Mouse (Mus musculus) neural tube, embryonic 12.5 days (tissue): ENCODE results near the gene Gm11146. TPM values are rescaled to one million over a fixed set of nuclear protein-coding genes. Genes with fewer than 3 reads are reported as not detected.

ENCODE experiments used
- ATAC-seq: fragments of 200-750 bp; cut with Nextera tagmentation; 2 replicates; pipeline ENCODE4 v1.8.0; 2017; ENCODE audit warnings: low read depth, mild to moderate bottlenecking, moderate TSS enrichment, moderate library complexity; ENCODE audit not compliant: low FRiP score
- H3K27ac ChIP-seq: fragments of 300-500 bp; sonication (generic); 2 replicates; pipeline ENCODE4 v1.5.1; 2016
- H3K27me3 ChIP-seq: fragments of 300-500 bp; sonication (generic); replicated peaks from 2 replicates; pipeline ENCODE4 v1.6.1; 2016; ENCODE audit warnings: mild to moderate bottlenecking
- H3K36me3 ChIP-seq: fragments of 300-500 bp; sonication (generic); 2 replicates; pipeline ENCODE4 v1.6.1; 2016; ENCODE audit warnings: mild to moderate bottlenecking
- H3K4me1 ChIP-seq: fragments of 300-500 bp; sonication (generic); 2 replicates; pipeline ENCODE4 v1.6.1; 2016
- H3K4me2 ChIP-seq: fragments of 300-500 bp; sonication (generic); replicated peaks from 2 replicates; pipeline ENCODE4 v1.6.1; 2016; ENCODE audit warnings: mild to moderate bottlenecking
- H3K4me3 ChIP-seq: fragments of 300-500 bp; sonication (generic); 2 replicates; pipeline ENCODE4 v1.5.1; 2016
- H3K9ac ChIP-seq: fragments of 300-500 bp; sonication (generic); 2 replicates; pipeline ENCODE4 v1.6.1; 2016; ENCODE audit warnings: mild to moderate bottlenecking
- H3K9me3 ChIP-seq: fragments of 300-500 bp; sonication (generic); 2 replicates; pipeline ENCODE4 v1.6.1; 2016; ENCODE audit warnings: mild to moderate bottlenecking
- WGBS: fragments of 180-500 bp; shearing (Covaris S2); methylation state at CpG from one replicate; pipeline ENCODE4 v1.1.7; 2016; 5-methylcytosine and 5-hydroxymethylcytosine counted together
- polyA plus RNA-seq: library from polyadenylated mRNA; unstranded; fragments of >200 nt; fragmentation: Nextera tagmentation; extraction: Ambion mirVana; gene quantifications from 2 replicates; pipeline ENCODE4 v1.2.1, GENCODE M21; 2016

Gene Gm11146
- polyA plus RNA-seq, 1 experiment from 2014 or later = not detected

DNA sequence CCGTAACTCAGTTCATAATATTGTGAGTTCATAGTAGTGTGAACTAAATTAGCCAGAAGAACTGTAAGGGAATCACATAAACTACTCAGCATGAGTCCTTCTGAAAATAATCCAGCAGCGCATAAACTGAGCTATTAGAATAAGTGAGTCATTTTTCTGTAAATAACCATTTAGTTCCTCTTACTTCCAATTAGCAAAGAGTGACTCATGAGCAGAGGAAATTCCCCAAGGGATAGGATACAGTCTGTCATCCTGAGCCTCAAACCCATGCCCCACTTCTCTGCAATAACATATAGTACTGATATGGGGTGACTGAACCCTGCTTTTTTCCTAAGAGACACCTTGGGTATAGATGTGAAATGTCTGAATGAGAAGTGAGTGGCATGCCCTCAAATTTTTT is 687 bp upstream of the Gm11146 start:
- ATAC-seq = no peak
- Histone ChIP-seq H3K9ac (no peak overlapping the region), H3K36me3 (peaks cover 11% of the 10 kb centered on the region; the same call in 1 of the 2 replicates), H3K9me3 (no peaks in the 10 kb centered on the region), H3K4me3 (no peak overlapping the region), H3K27me3 (no peaks in the 10 kb centered on the region), H3K4me2 (no peak overlapping the region), H3K4me1 (no peaks in the 10 kb centered on the region; the same call in 1 of the 2 replicates), H3K27ac (no peak overlapping the region)
- WGBS = 75% methylated on average over 2 of the region's 2 CpGs

DNA sequence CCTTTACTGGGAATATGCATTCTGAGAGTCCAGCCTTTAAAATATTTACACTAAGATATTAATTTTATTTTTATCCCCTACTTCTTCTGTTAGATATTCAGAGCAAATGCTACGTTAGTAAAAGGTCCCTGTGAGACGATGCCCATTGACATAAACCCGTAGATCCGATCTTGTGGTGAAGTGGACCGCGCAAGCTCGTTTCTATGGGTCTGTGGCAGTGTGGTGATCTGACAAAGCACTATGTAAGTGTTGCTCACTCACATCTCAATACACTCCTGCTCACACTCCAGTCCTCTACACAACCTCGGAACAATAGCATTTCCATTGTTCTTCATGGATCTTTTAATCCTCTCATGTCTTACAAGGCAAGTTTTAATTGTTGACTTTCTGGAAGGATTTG is 3.1 kb downstream of the Gm11146 start:
- no peak for ATAC-seq
- WGBS = 87% methylated on average over 8 of the region's 8 CpGs
- no peak overlapping the region for H3K4me2 ChIP-seq

DNA sequence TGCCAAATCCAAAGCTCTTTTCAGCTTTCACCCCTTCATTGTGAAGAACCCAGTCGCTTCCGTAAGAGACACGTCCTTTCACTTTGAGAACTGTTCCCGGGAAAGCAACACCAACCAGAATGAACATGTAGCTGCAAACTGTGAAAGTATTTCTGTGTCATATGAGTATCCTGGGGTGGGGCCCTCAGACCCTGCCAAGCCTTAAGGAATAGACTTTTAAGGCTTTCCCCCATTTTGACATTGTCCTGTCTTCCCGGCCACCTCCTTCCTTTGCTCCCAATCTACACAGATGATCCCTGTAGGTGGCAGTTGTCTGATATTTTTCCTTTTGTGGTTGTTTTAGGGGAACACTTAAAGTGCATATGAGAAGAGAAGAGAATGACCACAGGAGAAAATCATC is 5.3 kb downstream of the Gm11146 start:
- H3K27ac ChIP-seq = no peak overlapping the region
- 84% methylated on average over 5 of the region's 5 CpGs for WGBS
- H3K4me1 ChIP-seq = peaks cover 7% of the 10 kb centered on the region
- H3K27me3 ChIP-seq = no peaks in the 10 kb centered on the region
- peaks cover 7% of the 10 kb centered on the region; the same call in 1 of the 2 replicates for H3K36me3 ChIP-seq
- no peak overlapping the region for H3K9ac ChIP-seq
- no peak for ATAC-seq
- no peaks in the 10 kb centered on the region for H3K9me3 ChIP-seq
- peak overlapping the region; percentile 22; the same call in 1 of the 2 replicates for H3K4me2 ChIP-seq
- no peak overlapping the region for H3K4me3 ChIP-seq

More for the DNA sequence above, 3.1 kb downstream of the Gm11146 start:
- no peaks in the 10 kb centered on the region for H3K27me3 ChIP-seq
- no peak overlapping the region for H3K9ac ChIP-seq
- H3K27ac ChIP-seq = no peak overlapping the region
- no peak overlapping the region for H3K4me3 ChIP-seq
- H3K36me3 ChIP-seq = peaks cover 7% of the 10 kb centered on the region; the same call in 1 of the 2 replicates
- no peaks in the 10 kb centered on the region for H3K9me3 ChIP-seq
- peaks cover 3% of the 10 kb centered on the region; the same call in 1 of the 2 replicates for H3K4me1 ChIP-seq

DNA sequence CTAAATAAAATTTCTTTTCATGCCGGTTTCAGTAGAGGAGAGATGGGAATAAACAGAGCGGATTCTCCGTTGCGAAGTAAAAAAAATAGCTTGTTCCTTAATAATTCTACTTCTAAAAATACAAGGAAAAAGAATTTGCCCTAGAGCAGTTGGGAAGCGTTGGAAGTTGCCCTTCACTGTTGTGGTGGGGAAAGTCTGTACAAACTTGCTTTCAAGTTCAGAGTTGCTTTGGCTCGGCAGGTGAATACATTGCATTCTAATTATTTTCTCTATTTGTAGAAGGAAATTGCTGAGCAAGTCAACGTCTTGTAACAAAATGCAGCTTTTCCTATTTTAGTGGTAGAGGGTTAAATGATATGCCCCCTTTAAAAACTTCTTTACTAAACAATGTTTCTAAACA is 6.2 kb downstream of the Gm11146 start:
- Histone ChIP-seq H3K36me3 (peaks cover 7% of the 10 kb centered on the region; the same call in 1 of the 2 replicates), H3K4me1 (peaks cover 7% of the 10 kb centered on the region), H3K27me3 (no peaks in the 10 kb centered on the region), H3K9ac (no peak overlapping the region), H3K9me3 (no peaks in the 10 kb centered on the region), H3K27ac (no peak overlapping the region), H3K4me3 (no peak overlapping the region), H3K4me2 (peak overlapping the region; percentile 27; the same call in 1 of the 2 replicates)
- 86% methylated on average over 7 of the region's 7 CpGs for WGBS
- no peak for ATAC-seq

DNA sequence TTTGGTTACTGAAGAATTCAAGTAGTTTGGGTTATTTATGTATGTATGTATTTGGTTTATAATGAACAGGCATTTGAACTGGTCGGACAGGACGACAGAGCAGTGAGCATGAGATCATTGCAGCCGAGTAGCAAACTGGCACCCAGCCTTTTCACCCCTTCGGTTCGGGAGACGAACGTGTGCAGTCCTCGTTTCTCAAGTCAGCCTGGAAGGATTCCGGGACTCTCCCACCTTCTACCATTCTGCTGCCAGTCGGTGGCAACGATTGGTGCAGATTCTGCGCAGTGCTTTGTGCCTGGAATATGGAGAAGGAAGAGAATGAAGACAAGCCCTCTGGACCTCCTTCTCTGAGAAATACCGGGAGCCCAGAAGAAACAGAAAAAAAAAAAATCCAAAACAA is 7.3 kb downstream of the Gm11146 start:
- ATAC-seq = no peak
- 71% methylated on average over 13 of the region's 13 CpGs for WGBS
- Histone ChIP-seq H3K36me3 (peaks cover 5% of the 10 kb centered on the region; the same call in 1 of the 2 replicates), H3K27me3 (no peaks in the 10 kb centered on the region), H3K9me3 (no peaks in the 10 kb centered on the region), H3K4me2 (peak overlapping the region; percentile 27), H3K4me1 (peaks cover 7% of the 10 kb centered on the region), H3K9ac (no peak overlapping the region), H3K27ac (no peak overlapping the region), H3K4me3 (no peak overlapping the region)

DNA sequence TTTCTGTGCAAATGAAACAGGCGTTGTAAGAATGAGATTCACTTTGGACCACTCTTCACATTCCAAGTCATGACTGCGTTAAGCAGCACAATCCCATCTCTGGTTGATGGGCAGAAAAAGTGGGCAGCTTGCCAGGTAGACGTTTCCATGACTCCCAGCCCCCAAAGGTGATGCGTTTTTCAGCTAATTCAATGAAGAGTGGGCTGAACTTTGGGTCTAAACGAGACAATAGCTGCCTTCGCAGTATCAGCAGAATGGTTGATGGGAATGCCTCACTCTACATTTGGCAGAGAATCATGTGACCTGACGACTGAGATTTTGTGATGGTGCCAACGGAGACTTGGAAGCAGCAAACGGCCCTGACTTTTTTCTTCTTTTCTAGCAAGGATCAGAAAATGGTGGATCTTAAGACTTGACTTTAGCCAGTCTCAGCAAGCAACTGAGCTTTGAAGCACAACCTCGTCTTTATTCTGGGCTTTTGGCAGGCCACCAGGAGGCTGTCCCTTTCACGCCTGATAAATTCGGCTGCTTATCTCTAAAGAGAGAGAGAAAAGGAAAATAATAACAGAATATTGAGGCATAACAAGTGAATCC is 8.0 kb downstream of the Gm11146 start:
- H3K4me1 ChIP-seq = peaks cover 7% of the 10 kb centered on the region
- ATAC-seq = peak; percentile 91
- H3K4me2 ChIP-seq = peak overlapping the region; percentile 34
- H3K9ac ChIP-seq = no peak overlapping the region
- H3K9me3 ChIP-seq = no peaks in the 10 kb centered on the region
- H3K36me3 ChIP-seq = 0 out of 2 replicates have a peak, but pooled peaks cover 2% of the 10 kb centered on the region
- WGBS = 39% methylated on average over 12 of the region's 12 CpGs
- H3K27ac ChIP-seq = 0 out of 2 replicates have a peak overlapping the region, but pooled peaks have one; percentile 37
- H3K4me3 ChIP-seq = no peak overlapping the region
- H3K27me3 ChIP-seq = no peaks in the 10 kb centered on the region

DNA sequence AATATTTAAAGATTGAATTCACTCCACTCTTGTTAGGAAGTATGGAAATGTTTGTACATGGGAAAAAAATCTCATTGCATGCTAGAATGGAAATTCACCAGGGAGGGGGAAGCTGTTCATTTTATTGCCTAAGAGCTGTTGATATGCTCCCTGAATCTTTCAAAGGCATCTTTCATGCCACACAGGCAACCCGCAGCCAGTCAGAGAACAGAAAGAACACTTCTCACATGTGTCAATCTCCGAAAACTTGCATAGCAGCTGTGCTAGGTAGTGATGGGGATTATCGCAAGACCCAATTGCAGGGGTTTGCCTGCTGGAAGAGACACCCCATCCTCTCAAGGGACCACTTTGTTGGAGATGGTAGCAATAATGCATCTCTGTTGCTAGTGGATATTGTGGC is 8.9 kb downstream of the Gm11146 start:
- peak; percentile 17; the same call in 1 of the 2 replicates for ATAC-seq
- H3K27ac ChIP-seq = 0 out of 2 replicates have a peak overlapping the region, but pooled peaks have one; percentile 7
- H3K4me2 ChIP-seq = peak overlapping the region; percentile 18; the same call in 1 of the 2 replicates
- peaks cover 7% of the 10 kb centered on the region for H3K4me1 ChIP-seq
- H3K27me3 ChIP-seq = no peaks in the 10 kb centered on the region
- no peaks in the 10 kb centered on the region for H3K36me3 ChIP-seq
- WGBS = 55% methylated on average over 3 of the region's 3 CpGs
- no peak overlapping the region for H3K9ac ChIP-seq
- no peaks in the 10 kb centered on the region for H3K9me3 ChIP-seq
- H3K4me3 ChIP-seq = no peak overlapping the region

DNA sequence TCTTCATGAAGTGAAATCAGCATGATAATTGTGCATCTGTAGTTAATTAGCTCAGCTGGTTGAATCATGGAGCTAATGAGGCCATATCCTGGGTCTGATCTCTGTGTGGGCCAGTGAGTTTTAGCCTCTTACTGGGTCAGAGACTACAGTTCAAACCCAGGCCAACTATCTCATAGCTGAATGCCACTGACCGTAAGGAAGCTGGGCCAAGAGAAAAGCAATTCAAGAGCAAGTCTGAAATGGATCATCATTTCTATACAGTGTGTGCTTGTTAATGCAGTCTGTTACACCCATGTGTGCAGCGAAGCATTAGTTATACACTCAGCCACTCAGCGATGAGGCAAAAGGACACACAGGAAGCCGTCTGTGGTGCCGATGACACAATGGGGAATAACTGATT is 28.9 kb downstream of the Gm11146 start:
- Histone ChIP-seq H3K27ac (no peak overlapping the region), H3K36me3 (no peaks in the 10 kb centered on the region), H3K4me2 (no peak overlapping the region), H3K4me3 (no peak overlapping the region), H3K4me1 (no peaks in the 10 kb centered on the region), H3K9me3 (no peaks in the 10 kb centered on the region), H3K27me3 (no peaks in the 10 kb centered on the region), H3K9ac (no peak overlapping the region)
- 59% methylated on average over 5 of the region's 5 CpGs for WGBS
- peak; percentile 68 for ATAC-seq

DNA sequence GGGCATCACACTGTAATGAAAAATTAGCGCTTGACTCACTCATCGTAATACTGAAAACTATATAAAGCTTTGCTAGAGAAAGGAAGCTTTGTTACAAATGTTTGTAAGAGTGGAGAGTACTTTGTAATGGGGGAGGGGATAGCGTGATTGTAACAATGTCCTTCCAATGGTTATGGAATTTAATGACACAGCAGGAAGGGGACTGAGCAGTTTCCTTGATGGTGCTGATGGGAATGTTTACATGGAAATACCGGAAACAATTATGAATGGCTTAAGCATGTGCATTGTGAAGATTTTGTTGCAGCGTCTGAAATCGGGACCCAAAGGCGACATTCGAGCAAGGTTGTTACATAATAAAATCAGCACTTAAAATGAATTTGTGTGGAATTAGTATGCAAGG is 32.4 kb downstream of the Gm11146 start:
- Histone ChIP-seq H3K4me3 (no peak overlapping the region), H3K27me3 (no peaks in the 10 kb centered on the region), H3K4me2 (no peak overlapping the region), H3K9ac (no peak overlapping the region), H3K27ac (no peak overlapping the region), H3K4me1 (no peaks in the 10 kb centered on the region), H3K36me3 (no peaks in the 10 kb centered on the region), H3K9me3 (no peaks in the 10 kb centered on the region)
- no peak for ATAC-seq
- WGBS = 89% methylated on average over 8 of the region's 8 CpGs

DNA sequence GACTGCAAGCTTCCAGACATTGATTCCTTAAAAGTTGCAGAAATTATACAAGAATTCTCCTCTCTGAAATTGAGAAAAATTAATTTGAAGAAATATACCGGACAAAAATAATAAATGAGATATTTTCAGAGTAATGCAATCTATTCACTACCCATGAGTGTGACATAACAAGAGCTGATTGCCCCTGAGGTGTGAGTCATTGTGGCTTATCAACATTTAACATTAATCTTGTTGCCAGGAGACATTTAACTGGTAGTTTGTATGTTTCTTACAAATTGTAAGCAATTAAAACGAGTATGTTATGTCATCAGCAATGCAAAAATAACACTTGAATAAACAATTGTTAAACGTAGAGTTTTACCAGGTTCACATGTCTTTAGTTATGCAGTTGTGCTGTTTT is 33.5 kb downstream of the Gm11146 start:
- H3K27ac ChIP-seq = no peak overlapping the region
- no peaks in the 10 kb centered on the region for H3K27me3 ChIP-seq
- no peaks in the 10 kb centered on the region for H3K36me3 ChIP-seq
- H3K9ac ChIP-seq = no peak overlapping the region
- no peak overlapping the region for H3K4me3 ChIP-seq
- no peak for ATAC-seq
- no peak overlapping the region for H3K4me2 ChIP-seq
- no peaks in the 10 kb centered on the region for H3K4me1 ChIP-seq
- H3K9me3 ChIP-seq = no peaks in the 10 kb centered on the region
- WGBS = 86% methylated on average over 3 of the region's 3 CpGs

DNA sequence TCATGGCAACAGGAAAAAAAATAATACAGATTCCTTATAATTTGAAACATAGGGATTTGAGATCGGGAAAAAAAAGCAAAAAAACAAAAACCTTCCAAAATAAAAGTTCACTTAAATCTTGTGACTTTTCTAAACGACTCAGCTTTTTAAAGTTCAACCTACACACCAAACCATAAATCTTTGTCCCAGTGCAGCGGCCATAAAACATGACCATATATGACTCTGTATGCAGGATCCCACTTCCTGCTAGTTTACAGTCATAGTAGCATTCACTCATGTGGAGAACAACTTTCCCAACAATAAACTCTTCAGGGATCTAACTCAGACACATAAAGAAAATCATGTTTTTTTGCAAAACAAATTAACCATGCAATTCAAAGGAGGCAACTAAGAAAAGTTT is 39.0 kb downstream of the Gm11146 start:
- no peaks in the 10 kb centered on the region for H3K27me3 ChIP-seq
- 73% methylated on average over 3 of the region's 3 CpGs for WGBS
- H3K4me2 ChIP-seq = no peak overlapping the region
- no peak overlapping the region for H3K4me3 ChIP-seq
- H3K27ac ChIP-seq = no peak overlapping the region
- H3K36me3 ChIP-seq = no peaks in the 10 kb centered on the region
- H3K9me3 ChIP-seq = no peaks in the 10 kb centered on the region
- H3K9ac ChIP-seq = no peak overlapping the region
- ATAC-seq = no peak
- H3K4me1 ChIP-seq = no peaks in the 10 kb centered on the region

DNA sequence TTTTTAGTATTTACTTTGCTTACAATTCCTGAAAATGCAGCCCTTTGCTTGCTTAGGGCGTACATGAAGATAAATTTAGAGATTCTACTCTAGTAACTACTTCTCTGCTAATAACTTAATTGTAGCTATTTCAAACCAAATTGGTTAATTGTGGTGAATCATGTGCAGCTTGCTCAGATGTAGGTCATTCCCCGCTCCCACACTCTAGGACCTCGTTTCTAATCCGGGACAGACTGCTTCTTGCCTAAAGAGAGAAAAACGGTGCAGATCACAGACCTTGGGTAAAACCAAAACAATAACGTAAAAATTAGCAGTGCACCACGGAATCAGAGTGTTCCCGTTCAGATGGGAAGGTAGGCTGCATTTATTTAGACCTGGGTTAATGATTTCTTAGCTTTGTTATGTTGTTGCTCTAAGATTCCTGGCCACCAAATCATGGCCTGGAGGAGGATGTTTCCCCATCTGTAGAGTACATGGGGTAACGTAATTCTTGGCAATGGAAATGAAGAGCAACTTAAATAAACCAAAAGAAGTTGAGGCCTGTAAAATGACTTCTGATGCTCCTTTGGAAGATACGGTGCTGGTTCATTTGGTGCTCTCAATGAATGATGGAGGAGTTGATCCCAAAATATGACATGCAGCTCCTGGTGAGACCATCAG is 45.3 kb downstream of the Gm11146 start:
- 90% methylated on average over 10 of the region's 10 CpGs for WGBS
- no peak overlapping the region for H3K27ac ChIP-seq
- ATAC-seq = no peak

More for the DNA sequence above, 45.3 kb downstream of the Gm11146 start:
- Histone ChIP-seq H3K36me3 (no peaks in the 10 kb centered on the region), H3K4me2 (no peak overlapping the region), H3K4me1 (0 out of 2 replicates have a peak, but pooled peaks cover 2% of the 10 kb centered on the region), H3K27me3 (no peaks in the 10 kb centered on the region), H3K9me3 (no peaks in the 10 kb centered on the region), H3K4me3 (no peak overlapping the region), H3K9ac (no peak overlapping the region)
